In genomic region chr11:16751457-16751982, GRCm38 (mm10) we compare ENCODE assay signal across 9 mouse cellular contexts. TPM values are rescaled to one million over a fixed set of nuclear protein-coding genes. Genes with fewer than 3 reads are reported as not detected.
DNase-seq lines count a peak whose midpoint lies in the region; ATAC-seq lines count a peak whose summit lies in the region.
"Had no signal": no experiment of that assay in that cellular context is flagged by ENCODE, and none has a peak within 500 bp of the region (broad histone marks: within the 10 kb centered on the region; RNA-seq: fewer than 3 reads in every experiment).

No protein-coding gene starts in this region.

- no peak overlapping the region for H3K27ac ChIP-seq in heart, embryonic 15.5 days
- no peak overlapping the region for H3K27ac ChIP-seq in embryonic facial prominence, embryonic 13.5 days
- no peak overlapping the region for H3K27ac ChIP-seq in limb, embryonic 10.5 days
- H3K27ac ChIP-seq in midbrain, embryonic 12.5 days (replicated peaks) = no peak overlapping the region

- H3K27me3 ChIP-seq in heart, embryonic 15.5 days = peaks cover 44% of the 10 kb centered on the region
- H3K27me3 ChIP-seq in embryonic facial prominence, embryonic 13.5 days = peaks cover 48% of the 10 kb centered on the region
- peaks cover 47% of the 10 kb centered on the region for H3K27me3 ChIP-seq in limb, embryonic 10.5 days (ENCODE audit: low read depth, poor library complexity, severe bottlenecking)
- peaks cover 43% of the 10 kb centered on the region for H3K27me3 ChIP-seq in midbrain, embryonic 12.5 days

- H3K4me3 ChIP-seq in heart, embryonic 15.5 days = peak overlapping the region; percentile 70
- H3K4me3 ChIP-seq in embryonic facial prominence, embryonic 13.5 days = peak overlapping the region; percentile 69
- peak overlapping the region; percentile 63 for H3K4me3 ChIP-seq in limb, embryonic 10.5 days
- peak overlapping the region; percentile 56 for H3K4me3 ChIP-seq in midbrain, embryonic 12.5 days

- H3K4me2 ChIP-seq in heart, embryonic 15.5 days = peak overlapping the region; percentile 87
- H3K4me2 ChIP-seq in embryonic facial prominence, embryonic 13.5 days = peak overlapping the region; percentile 93
- peak overlapping the region; percentile 95 for H3K4me2 ChIP-seq in midbrain, embryonic 12.5 days (replicated peaks)

- H3K9me3 ChIP-seq in heart, embryonic 15.5 days (replicated peaks) = no peaks in the 10 kb centered on the region
- H3K9me3 ChIP-seq in embryonic facial prominence, embryonic 13.5 days = no peaks in the 10 kb centered on the region
- H3K9me3 ChIP-seq in limb, embryonic 10.5 days (replicated peaks) = no peaks in the 10 kb centered on the region
- no peaks in the 10 kb centered on the region for H3K9me3 ChIP-seq in midbrain, embryonic 12.5 days

- no peak for DNase-seq in heart, postnatal 10 days
- no peak for DNase-seq in limb, embryonic 10.5 days (ENCODE audit: low spot score)
- no peak for DNase-seq in left cerebral cortex, adult 8-10 months (ENCODE audit: low spot score in 2 of 2)
- no peak for DNase-seq in cerebellum, adult 11 months
- DNase-seq in ovary, postnatal 14 days (ENCODE audit: low spot score) = no peak

- peaks cover 19% of the 10 kb centered on the region for H3K4me1 ChIP-seq in heart, embryonic 15.5 days (replicated peaks)
- H3K4me1 ChIP-seq in embryonic facial prominence, embryonic 13.5 days = peaks cover 15% of the 10 kb centered on the region; the same call in 1 of the 2 replicates
- peaks cover 18% of the 10 kb centered on the region for H3K4me1 ChIP-seq in limb, embryonic 10.5 days
- peaks cover 14% of the 10 kb centered on the region for H3K4me1 ChIP-seq in midbrain, embryonic 12.5 days

- ATAC-seq in heart, embryonic 15.5 days (replicated peaks; ENCODE audit: insufficient number of reproducible peaks, insufficient read depth, low FRiP score, low read depth) = 0 out of 2 replicates have a peak, but pooled peaks have one; percentile 14
- ATAC-seq in embryonic facial prominence, embryonic 13.5 days (ENCODE audit: insufficient number of reproducible peaks, insufficient read depth, low FRiP score, low TSS enrichment, low read depth) = no peak
- ATAC-seq in midbrain, embryonic 12.5 days (ENCODE audit: low FRiP score, low read depth) = no peak

- intact Hi-C loops in heart, postnatal 10 days (cut with DNase I) = loop anchor here (5.0 kb wide), 2 partner anchors 51 to 224 kb away; no protein-coding TSS in a partner anchor

- no peaks in the 10 kb centered on the region for H3K36me3 ChIP-seq in heart, embryonic 15.5 days
- no peaks in the 10 kb centered on the region for H3K36me3 ChIP-seq in embryonic facial prominence, embryonic 13.5 days
- no peaks in the 10 kb centered on the region for H3K36me3 ChIP-seq in limb, embryonic 10.5 days
- H3K36me3 ChIP-seq in midbrain, embryonic 12.5 days = no peaks in the 10 kb centered on the region

- 31% methylated on average over 7 of the region's 7 CpGs for WGBS in heart, embryonic 15.5 days
- WGBS in embryonic facial prominence, embryonic 13.5 days = 33% methylated on average over 7 of the region's 7 CpGs
- 33% methylated on average over 7 of the region's 7 CpGs for WGBS in limb, embryonic 10.5 days
- 26% methylated on average over 7 of the region's 7 CpGs for WGBS in midbrain, embryonic 12.5 days

- H3K9ac ChIP-seq in heart, embryonic 15.5 days = peak overlapping the region; percentile 56; the same call in 1 of the 2 replicates
- peak overlapping the region; percentile 78 for H3K9ac ChIP-seq in embryonic facial prominence, embryonic 13.5 days
- no peak overlapping the region for H3K9ac ChIP-seq in midbrain, embryonic 12.5 days (replicated peaks)

RNA-seq across cellular contexts. Expression of gene Egfr, which starts 0.5 kb away (rescaled TPM):
- polyA plus RNA-seq in heart, embryonic 15.5 days (2015; fragmentation: Nextera tagmentation; extraction: Ambion mirVana) = 3.3 and 4.8 TPM in 2 replicates
- 10 to 100 TPM in 1 of 2 experiments, 1 to 10 TPM in 1; 7.9 to 16.2 TPM for total RNA-seq in heart, postnatal 10 days (2021)
- polyA plus RNA-seq in embryonic facial prominence, embryonic 13.5 days (2015; fragmentation: Nextera tagmentation; extraction: Ambion mirVana) = 12.6 and 17.0 TPM in 2 replicates
- polyA plus RNA-seq in limb, embryonic 10.5 days (2016; fragmentation: Nextera tagmentation; extraction: Ambion mirVana) = 2.4 and 3.0 TPM in 2 replicates
- 3.5 and 5.8 TPM in 2 replicates for polyA plus RNA-seq in midbrain, embryonic 12.5 days (2016; fragmentation: Nextera tagmentation; extraction: Ambion mirVana)
- 10 to 100 TPM; 11.8 to 15.0 (median 13.7) TPM for total RNA-seq in left cerebral cortex, adult 8-10 months (2022)
- total RNA-seq: common myeloid progenitor, adult 5-6 weeks had no signal
